Mouse (Mus musculus) right cerebral cortex, adult 18-20 months (tissue): ENCODE results near the gene Ankrd63.

Experiments used
- DNase-seq: peaks from one replicate; pipeline ENCODE4 v3.0.0; 2022; ENCODE audit warnings: mixed read lengths

The Ankrd63 gene

DNA sequence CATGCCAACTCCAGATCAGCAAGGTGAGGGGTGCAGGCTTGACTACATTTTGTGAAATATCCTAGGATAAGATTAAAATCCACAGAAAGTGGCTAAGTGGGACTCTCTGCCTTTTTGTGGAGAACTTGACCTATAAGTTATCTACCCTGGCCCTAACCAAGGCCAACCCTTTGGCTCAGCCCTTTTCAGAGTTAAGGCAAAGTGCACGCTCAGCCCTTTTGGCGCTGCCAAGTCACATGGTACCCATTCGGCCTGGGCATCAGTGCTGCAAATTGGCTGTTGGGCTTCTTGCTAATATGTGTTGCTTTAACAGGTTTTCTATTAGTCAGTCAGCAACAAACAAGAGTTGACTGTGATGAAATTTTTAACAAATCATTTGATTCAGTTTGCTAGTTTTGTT lies 16.0 kb downstream of the Ankrd63 start:
- DNase-seq = no peak

DNA sequence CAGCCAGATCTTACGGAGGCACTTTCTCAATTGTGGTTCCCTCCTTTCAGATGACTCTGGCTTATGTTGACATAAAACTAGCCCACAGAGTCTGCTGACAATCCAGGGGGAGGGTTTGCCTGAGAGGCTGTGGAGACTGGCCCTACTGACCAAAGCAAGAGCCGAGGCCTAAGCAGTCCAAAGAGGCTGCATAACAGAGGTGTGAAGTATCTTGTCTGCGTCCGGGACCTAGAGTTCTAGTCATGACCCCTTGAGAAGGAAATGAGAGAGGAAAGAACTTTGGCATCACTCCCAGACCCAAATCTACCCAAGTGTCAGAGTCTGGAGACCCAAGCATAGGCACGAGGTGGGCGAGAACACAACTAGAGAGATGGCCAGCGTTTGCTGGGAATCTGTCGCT lies 17.1 kb downstream of the Ankrd63 start:
- DNase-seq = no peak

DNA sequence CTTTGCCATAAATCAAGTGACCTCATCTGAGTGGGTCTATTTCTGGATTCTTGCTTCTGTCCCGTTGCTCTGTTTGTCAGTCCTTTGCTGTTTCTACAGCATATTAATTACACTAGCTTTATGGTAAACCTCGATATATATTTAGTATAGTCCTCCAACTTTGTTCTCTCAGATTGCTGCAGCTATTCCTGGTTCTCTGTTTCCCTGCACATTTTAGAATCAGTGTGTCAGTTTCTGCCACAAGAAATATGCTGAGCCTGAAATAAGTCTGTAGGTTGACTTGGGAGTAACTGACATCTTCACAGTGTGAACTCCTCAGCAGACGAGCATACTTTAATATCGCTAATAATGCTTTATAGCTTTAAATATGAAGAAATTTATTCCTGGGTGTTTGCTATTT lies 18.7 kb downstream of the Ankrd63 start:
- no peak for DNase-seq

DNA sequence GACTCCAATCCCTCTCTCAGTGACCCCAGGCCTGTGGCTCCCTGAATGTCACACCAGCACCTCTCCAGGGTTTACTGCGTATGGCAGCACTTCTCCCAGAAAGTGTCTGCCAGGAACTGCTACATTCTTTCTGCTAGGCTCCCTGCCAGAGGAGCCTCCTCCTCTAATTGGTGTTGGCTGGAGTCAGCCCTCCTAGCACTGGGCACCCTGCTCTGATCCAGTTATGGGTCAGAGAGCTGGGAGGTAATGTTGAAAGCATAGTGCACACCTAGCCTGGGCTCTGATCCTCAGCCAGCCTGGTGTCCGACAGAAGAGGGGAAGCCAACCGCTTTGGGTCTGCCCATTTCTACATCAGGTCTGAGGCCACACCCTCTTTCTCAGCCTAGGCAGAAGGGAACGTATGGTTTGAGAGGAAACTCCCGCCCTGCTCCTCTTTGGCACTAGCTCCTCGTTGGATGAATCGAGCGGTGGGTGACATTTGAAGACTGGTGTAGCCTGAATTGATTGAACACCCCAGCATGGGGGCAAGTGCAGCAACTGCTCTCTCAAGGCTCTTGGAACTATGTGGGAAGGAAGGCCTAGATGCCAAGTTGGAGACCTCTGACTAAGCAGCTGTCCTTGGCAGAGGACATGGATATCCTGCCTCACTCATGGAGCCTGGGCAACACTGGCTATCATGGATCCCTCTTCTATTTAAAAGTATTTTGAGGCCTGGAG lies 21.1 kb downstream of the Ankrd63 start:
- no peak for DNase-seq

DNA sequence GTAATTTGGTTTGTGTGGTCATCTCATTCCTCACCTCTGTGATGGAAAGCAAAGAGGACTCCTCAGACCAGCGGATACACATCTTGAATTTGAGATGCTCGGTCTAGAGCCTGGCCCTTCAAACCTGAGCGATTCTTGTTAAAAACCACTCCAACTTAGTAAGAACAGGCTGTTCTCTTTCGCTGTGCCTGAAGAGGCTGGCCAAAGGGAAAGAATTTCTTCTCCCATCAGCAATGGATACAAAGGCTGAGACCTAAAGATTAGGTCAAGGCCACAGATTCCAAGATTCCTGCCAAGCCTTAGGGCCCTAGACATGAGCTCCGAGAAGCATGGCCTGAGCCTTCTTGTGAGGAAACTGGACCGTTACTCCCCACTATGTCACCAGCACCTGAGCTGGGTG lies 22.8 kb downstream of the Ankrd63 start:
- DNase-seq = no peak

DNA sequence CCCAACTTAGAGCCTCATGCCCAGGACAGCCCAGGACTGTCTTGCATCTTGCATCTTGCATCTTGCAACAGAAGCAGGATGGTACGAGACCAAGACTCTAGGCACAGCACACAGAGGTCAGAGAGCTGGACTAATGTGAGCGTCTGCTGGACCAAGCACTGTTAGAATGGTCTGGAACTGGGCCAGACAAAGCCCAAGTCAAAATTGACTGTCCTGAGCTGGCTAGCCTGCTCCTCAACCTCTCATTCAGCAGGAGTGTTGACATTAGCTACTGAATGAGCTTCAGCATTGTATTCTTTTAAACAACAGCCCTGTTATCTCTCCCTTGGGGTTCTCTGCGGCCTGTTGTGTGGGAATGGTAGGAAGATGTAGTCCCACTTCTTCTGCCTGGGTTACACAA lies 24.2 kb downstream of the Ankrd63 start:
- no peak for DNase-seq

DNA sequence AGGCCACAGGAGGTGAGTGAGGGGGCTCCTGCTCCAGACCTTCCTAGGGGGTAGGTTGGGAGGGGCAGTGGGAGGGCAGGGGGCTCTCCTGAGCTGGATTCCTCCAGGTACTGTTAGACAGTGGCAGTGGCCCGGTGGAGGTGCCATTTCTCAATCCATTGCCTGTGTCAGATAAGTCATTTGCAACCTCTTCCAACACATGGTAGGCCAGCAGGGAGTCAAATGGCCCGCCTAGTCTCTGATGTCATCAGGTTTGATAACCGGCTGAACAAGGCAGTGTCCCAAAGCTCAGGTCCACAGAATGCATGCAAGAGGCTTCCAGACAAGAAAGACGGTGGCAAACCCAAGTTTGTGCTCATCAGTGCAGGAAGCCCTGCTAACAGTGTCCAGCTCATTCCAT lies 25.9 kb downstream of the Ankrd63 start:
- DNase-seq = no peak

DNA sequence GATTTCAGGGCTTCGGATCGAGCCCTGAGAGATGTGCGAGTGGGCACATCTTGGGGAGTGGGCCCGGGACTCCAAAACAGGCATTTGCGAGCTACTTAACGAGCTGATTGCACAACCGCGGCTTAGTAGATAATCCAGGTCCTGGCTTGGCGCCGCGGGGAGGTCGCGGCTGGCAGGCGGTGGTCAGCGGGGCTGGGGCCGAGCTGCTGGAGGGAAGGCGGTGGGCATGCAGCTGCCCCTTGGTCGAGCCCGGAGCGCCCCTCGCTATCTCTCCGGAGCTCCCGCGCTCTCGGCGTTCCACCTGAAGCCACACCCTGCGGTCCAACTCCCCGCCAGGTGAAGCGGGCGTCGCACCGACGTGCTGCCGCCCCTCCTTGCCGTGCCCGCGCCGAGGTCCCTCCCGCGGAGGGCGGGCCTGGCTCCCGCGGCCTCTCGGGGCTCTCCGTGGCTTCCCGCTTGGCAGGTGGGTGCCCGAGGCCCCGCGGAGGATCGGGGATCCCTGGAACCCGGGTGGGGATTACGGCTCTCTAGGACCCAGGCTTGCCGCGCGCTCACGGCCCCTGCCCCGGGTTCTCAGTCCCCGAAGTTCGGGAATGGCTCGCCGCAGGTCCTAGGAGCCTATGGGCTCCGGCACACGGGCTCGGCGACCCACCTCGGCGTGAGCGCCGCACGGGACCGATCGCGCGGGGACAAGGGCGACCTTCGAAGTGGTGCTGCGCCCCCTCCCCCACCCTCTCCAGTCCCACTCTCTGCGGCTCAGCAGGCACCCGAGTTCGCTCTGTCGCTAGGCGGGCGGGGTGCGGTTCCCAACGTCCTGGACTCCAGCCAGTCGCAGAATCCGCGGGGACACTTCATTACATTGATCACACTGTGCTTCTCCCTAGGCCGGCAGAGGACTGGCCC lies 26.7 kb downstream of the Ankrd63 start:
- DNase-seq = no peak

DNA sequence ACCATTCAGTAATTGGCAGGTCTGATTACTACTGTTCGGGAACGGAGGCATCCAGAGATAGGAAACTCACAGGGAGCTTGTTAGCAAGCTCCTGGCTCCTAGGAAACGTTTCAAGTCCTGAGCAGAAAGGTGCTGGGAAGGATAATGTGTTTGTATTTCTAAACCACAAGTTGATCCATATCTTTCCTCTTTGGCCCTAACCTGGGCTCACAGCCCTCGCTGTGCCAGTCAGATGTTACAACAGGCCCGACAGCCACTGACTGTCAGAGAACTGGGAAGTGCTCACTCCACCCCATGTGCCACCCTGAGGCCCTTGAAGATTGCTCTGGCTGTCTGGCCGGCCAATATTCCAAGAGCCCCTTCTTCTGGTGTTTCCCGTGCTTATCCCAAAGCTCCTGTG lies 29.3 kb downstream of the Ankrd63 start:
- DNase-seq = no peak

DNA sequence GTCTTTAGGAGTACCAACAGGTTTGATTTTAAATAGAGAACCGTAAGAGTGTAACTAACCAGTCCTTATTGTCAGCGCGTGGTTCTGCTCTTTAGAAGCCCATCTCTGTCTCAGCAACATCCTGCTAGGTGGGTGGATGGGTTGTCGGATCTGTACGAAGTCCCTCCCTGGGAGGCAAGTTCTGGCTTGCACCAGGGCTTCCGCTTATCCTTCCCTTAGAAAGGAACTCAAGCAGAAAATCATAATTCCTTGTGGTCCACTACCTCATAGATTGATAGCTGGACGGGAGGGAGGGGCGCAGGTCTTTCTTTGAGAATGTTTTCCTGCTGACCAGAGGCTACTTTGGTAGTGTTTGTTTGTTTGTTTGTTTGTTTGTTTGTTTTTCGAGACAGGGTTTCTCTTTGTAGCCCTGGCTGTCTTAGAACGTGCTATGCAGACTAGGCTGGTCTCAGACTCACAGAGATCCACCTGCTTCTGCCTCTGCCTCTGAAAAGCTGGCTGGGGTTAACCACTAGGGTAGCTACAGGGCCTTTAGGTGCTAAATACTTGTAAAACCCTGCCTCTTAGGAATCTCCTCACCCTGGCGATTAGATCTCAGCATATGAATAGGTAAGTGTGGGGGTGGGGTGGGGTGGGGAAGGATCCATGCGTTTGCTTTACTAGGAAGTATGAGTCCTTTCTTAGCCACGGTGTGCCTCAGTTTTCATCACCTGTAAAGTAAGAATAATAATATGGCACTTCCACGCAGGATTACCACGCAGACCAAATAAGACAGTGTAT lies 29.9 kb downstream of the Ankrd63 start:
- no peak for DNase-seq

DNA sequence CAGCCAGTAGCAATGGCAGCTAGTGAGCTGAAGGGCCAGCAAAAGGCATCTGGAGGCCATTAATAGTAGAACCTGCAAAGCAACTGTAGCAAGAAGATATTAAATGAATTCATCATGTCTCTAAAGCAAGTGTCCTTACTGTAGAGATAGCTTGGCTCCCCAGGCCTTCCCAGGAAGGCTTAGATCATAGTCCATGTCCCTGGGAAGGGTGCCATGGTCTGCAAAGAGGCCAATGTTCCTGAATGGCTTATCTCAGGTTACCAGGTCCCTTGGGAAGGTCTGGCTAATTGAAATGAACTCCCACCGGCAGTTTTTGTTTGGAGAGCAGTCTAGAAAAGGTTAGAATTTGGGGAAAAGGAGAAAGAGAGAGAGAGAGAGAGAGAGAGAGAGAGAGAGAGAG lies 32.0 kb downstream of the Ankrd63 start:
- DNase-seq = no peak

DNA sequence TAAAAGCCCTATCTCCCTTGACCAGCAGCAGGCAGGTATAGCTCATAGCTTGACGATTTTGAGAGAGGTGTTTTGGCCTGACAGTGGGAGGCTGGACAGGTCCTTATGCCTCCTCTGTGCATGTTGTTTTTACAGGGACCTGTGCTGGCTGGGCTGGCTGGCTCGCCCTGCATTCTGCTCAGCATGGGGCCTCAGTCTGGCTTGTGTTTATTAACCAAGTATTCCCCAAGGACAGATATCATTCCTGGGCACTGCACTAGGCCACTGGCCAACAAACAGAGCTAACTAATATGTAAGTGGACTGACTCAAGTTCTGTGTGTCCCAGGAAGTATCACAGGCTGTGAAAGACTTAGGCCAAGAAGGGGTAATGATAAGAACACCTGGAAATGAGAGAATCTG lies 34.0 kb downstream of the Ankrd63 start:
- DNase-seq = no peak

DNA sequence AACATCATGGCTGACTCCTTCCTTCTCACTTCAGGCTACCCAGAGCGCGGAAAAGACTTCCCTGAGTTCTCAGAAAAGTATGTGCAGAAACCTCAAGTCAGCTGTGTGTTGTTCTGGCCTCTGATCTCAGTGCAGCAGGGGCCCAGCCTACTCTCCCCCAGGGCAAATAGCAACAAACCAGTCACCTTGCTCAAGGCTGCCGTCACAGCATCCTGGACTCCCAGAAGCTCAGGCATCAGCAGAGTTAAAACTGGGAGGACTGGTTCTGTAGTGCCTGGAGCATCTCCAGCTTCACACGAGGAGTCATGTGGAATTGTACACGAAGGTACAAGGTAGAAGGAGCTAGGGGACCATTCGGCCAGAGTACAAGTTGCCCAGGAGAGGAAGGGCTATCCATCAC lies 34.5 kb downstream of the Ankrd63 start:
- no peak for DNase-seq

DNA sequence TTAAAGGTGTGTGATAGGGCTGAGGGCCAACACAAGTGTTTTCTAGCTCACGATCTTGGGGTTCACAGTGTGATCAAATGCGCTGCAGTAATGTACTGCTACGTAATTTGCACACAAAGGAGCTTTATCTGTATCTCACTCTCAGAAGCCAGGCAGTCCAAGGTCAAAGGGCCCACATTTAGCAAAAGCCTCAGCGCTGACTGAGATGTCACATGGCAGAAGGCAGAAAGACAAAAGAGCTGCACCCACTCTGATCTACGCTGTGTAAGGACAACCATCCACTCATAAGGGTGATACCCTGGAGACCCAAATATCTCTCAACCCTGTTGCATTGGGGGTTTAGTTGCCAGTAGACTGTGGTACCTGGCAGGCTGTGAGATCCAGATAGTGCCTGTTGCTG lies 36.6 kb downstream of the Ankrd63 start:
- DNase-seq = no peak

DNA sequence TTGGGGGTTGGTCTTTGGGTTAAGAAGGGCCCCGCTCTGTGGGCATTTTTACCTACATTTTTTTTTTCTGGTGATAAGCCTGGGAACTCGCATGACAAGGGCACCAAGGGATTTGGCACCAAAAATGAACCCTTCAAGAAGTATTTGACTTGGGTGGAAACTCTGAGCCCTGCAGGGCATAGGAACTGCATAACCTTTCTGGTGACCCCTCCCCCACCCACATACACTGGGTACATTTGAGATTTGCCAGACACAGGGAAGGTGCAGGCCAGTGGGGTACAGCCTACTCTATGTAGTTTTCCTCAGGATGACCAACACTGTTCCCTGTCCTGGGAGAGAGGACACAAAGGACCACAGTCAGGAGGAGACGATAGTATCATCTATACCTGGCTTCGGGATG lies 38.1 kb downstream of the Ankrd63 start:
- DNase-seq = no peak

DNA sequence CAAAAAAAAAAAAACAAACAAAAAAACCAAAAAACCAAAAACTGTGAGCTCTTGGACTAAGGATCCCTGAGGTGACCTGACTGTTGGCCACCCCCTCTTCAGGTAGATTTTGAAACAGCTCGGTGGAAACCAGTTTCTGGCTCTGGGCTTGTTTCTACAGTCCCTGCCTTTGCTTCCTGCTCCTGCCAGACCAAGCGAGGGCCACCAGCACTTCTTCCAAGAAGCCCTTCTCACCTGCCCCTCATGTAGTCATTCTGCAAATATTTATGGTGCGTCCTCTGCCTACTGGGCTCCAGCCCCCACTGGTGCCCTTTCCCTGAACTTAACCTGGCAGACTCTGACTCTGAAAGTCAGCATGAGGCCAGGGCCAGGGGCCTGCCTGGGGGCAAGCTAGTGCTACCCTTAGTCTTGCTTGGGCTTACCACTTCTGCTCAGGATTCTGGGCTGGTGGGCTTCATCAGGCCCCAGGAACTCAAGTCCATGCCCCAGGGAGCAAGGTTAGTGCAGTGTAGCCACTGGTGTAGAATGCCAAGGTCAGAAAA lies 38.7 kb downstream of the Ankrd63 start:
- no peak for DNase-seq

DNA sequence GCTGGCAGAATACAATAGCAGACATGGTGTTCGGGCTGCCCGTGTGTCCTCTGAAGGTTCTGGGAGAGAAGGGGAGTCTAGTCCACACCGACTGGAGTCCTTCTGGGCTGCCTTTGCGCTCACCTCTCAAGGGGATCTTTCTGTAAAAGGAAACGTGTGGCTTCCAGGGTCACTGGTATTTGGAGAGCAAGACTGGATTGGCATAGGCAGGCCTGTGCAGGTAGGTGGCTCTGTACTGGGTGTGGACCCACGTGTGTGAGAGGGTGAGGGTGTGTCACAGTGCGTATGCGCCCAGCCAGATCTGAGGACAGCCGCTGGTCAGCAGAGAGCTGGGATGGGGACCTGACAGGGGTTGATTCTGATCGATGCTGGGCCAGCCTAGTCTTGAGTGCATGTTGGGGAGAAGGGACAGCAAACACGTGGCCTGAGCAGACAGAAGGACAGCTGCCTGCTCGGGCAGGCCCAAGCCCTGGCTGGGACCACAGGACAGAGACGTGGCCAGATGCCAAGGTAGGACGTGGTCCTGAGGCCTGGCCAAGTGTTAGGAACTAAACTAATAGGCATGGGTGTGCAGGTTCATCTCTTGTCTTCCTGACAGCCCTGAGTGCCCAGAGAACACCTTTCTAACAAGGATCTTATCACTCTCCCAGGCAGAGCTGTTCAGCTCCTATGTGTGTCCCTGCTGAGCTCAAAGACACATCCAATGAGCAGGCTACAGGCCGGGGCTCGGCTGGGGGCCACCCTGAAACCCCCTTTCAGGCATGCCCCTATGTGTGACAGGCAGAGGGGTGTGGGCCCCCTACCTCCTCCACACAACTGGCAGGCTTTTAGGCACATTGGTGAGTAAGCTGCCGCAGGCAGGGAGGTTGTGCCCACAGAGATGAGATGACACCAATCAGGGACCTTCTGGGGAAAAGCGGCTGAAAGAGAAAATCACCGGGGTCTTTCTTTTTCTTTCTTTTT lies 39.7 kb downstream of the Ankrd63 start:
- peak; percentile 38 for DNase-seq

DNA sequence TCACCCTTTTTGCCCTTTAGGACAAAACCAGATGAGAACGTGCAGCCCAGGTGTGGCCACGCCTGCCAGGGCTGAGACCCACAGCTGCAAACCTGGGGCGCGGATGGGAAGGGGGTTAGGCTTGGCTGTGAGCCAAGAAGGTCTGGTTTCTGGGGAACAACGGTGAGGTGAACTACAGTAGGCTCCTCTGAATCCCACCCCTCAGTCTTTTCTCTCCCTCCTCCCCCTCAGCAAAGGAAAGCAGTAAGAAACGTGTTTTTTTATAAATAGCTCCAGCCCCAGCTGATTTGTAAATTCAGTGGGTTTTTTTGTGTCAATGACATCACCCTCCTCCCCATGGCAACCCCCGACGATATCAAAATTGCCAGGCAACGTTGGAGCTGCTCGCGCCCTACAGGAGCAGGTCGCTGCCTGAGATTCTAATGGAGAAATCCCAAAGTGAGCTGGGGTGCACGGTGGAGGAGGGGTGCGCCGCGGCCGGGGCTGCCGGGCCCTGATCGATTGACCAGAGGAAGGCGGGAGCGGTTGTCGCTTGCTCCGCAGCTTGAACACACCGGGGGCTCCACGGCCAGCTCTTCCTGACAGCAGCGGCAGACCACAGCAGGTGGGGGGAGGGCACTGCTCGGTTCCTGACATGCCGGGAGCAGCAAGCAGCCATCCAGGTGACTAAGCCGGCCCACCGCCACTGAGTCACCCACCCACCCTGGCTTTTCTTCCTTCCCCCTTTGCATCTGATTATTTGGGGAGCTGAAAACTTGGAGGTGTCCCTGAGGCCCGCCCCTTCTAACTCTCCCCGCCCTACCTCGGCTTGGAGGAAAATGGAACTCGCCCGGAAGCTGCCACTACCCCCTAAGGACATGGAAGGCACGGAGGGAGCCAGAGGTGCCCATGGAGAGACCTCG lies 40.6 kb downstream of the Ankrd63 start, which contains the start of gene Pak6:
Pak6 (plus strand) TSS at position 402 of the 902 bp plus-strand sequence.
- DNase-seq = peak; percentile 76

DNA sequence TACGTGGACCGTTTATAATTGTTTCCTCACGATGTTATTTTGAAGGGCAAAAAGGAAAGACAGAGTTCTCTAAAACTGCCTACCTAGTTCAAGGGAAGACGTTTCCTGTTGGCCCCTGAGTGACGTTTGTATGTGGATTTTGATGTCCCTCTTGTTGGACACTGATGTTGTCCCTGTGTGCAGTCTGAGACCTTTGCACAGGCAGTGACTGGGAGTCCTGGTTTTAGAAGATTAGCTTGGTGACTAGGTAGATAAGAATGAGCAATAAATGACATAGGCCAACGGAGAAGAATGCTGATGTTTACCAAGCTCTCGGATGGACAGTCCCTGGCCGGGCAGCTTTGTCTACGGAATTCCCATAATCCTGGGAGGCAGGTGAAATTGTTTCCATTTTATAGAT lies 41.9 kb downstream of the Ankrd63 start:
- no peak for DNase-seq

DNA sequence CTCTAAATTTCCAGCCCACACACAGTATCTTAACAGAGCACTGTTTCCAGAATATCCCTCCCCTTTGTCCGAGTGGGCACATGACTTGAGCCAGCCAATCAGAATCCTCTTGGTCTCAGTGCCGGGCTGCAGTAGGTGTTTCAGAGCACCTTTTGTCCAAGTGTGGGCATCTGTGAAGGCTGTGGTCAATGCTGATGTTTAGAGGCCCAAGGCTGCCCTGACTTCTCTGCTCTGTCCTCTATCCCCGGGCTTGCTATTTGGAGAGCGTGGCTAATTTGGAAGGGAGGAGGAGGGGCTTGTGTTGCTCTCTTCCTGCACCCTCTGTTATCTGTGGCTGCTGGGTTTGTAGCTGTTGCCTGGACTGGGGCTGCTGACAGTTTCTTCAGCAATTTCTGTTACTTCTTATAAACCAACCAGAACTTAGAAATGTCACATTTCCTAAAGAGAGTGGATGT lies 43.7 kb downstream of the Ankrd63 start:
- DNase-seq = peak; percentile 38

DNA sequence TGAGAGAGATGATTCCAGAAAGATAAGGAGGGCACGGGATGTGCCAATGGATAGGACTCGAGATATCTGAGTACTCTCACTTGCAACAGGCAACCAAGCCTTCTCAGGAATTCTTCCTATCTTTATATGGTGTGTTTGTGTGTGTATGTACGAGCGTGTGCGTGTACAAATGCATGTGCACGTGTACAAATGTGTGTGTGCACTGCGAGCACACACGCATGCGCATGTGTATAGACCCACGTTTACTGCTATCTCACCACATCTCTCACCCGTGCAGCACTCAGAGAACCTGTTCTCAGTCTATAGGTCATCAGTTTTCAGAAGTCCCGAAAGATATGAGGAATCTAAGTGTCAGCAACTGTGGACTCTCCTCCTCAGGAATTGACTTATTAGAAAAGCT lies 44.3 kb downstream of the Ankrd63 start:
- no peak for DNase-seq
